Mouse (Mus musculus): ENCODE data around the gene Rad54l. TPM values are rescaled to one million over a fixed set of nuclear protein-coding genes. Genes with fewer than 3 reads are reported as not detected.

Rad54l gene
- total RNA-seq, 2 experiments from 2014 or later = 16.6 to 19.1 TPM

DNA sequence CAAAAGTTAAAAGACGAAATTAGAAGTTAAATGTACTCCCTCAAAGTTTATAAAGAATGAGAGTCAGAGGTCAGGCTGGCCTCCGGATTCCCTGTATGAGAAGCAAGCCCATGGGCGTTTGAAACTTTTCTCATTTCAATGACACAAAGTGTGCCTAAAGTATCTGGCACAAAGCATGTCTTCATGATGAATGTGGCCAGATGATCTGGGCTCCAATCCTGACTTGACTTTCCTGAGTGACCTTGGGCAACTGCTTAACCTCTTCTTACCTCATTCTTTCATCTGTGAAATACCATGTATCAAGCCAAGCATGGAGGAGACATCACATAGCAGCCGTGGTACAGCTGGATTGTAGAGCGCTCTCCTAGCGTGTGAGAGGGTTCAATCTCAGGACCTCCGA is 18.8 kb upstream of the Rad54l start:
- no peak for ATAC-seq (ENCODE audit: poor library complexity, severe bottlenecking)

DNA sequence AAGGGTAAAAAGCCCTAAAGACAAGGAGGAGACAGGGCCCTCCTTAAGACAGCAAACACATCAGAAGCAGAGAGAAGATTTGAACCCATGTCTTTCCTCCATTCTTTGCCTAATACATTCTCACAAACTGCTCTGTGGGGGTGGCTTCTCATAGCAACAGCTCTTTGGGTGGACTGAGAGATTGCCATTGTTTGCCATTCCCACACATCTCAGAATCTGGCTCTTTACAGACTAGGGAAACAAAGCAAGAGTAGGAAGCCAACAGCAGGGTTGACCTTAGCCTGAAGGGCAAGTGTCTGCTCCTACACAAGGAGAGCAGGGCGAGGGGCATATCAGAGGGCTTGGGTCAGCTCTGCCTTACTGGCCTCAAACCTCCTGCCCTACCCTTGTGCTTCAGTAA is 18.2 kb upstream of the Rad54l start:
- ATAC-seq (ENCODE audit: poor library complexity, severe bottlenecking) = no peak

DNA sequence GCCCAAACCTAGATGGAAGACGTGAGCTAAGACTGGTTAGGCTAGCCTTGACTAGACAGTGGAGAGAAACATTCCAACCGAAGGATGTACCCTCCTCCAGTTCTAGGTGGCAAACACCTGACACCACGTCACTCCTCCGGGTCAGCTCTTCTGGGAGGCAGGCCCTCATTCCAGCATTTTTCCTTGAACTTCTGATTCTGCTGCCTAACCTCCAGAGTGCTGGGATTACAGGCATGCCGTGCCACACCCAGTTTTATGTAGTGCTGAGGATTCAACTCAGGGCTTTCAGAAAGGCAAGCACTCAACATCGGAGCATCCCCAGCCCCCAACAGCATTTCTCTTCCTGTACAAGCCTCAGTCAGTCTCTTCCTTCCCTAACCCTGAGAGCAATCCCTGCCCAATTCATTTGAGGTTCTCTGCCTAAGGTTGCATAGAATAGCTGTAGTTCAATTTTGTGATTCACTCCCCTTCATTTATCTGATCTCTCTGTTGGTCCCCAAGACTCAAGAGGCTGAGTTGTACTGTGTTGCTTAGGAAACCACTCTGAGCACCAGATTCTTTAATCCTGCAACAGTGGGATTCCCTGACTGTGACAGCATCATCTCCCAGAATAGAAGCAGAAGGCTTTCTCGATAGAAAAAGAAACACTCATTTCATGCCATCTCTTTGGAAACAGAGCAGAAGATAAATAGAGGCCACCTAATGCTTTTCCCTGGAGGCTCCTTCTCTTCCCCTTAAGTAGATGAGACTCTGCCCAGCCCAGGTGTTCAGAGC is 17.5 kb upstream of the Rad54l start:
- ATAC-seq (ENCODE audit: poor library complexity, severe bottlenecking) = no peak

DNA sequence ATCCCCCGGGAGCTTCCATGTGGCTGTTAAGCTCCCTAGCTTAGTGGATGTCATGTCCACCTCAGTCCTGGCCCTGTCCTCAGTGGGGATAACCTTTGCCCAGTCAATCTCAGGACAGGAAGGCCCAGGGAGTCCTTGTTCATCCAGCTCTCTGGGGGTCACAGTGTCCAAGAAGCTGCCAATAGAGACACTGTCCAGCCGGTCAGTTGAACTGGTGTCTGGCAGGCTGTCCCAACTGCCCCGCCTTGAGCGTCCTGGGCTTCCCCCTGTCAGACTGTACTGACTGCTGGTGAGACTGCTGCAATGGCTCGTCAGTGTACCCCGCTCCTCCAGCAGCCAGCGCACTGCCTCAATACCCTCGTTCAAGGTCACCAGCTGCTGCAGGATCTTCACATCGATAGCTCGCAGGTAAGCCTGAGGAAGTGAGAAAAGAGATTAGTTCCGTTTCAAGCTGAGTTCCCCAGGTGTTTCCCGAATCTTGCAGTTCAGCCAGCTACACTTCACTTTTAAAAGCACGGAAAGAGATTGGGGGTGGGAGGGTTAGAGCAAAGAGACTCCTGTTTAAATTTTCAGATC is 14.0 kb upstream of the Rad54l start:
- ATAC-seq (ENCODE audit: poor library complexity, severe bottlenecking) = no peak

DNA sequence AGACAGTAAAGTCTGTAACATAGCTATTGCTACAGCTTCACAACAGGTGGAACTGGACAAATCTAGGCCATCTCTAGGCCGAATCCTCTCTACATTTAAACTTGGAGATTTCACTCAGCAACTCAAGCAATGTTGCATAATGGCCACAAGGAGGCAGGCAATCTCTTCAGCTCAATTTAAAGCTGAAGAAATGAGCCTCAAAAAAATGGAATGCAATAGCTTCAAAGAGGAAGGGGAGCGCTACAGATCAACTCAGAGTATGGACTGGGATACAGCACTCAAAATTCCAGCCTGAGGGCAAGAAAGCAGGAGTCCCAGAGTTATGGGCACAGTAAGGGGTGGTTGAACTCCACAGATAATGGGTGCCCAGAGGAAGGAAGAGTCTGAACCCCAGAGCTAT is 11.5 kb upstream of the Rad54l start:
- ATAC-seq (ENCODE audit: poor library complexity, severe bottlenecking) = peak; percentile 80

DNA sequence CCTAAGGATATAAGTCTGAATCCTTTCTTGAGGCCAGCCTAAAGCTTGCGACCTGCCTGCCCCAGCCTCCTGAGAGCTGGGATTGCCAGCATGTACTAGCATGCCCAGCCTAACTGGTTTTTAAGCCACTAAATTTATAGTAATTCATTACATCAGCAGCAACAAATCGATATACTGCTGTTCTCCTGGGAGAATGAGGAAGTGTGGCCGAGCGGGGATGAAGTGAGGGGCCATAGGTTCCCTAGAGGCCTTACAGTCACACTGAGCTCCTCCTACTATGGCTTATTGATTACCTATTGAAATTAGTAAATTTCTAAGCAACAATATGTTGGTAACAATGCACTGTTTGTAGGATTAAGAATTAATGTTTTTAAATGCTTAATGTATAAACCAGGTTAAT is 9.6 kb upstream of the Rad54l start:
- ATAC-seq (ENCODE audit: poor library complexity, severe bottlenecking) = no peak

DNA sequence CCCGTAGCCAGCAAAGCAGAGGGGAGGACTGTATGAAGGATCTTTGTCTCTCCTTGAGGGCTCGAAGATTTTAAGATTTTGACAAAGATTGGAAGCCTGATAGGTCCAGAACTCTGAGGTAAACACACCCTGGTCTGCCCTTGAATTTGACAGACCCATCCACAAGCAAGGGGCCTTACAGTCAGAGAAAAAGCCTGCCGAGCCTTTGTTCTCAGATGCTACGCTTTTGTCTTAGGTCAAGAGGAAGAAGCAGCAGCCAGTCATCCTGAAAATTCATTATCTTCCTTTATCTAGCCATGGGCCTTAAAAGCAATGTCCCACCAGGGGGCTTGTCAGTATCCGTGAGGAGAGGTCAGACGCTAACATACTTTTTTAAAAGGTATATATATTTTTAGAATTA is 4.5 kb upstream of the Rad54l start:
- ATAC-seq (ENCODE audit: poor library complexity, severe bottlenecking) = no peak

DNA sequence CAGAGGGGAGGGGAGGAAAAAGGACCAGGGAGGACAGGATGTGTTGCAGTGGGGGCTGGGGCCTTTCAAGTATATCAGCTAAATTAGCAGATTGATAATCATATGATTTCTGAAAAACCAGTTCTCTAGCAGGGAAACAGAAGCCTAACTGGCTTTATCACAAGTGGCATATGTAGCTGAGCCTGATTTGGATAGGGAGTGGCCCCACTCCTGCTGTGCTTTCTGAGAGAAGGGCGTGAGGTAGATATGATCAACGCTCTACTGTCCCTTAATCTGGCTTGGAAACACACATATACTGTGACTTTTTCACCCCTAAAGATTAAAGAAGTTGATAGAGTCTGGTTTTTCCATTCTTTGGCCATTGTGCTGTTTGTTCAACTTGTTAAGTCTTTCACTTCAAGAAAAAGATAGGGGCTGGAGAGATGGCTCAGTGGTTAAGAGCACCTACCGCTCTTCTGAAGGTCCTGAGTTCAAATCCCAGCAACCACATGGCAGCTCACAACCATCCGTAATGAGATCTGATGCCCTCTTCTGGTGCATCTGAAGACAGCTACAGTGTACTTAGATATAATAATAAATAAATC is 2.4 kb upstream of the Rad54l start:
- no peak for ATAC-seq (ENCODE audit: poor library complexity, severe bottlenecking)

DNA sequence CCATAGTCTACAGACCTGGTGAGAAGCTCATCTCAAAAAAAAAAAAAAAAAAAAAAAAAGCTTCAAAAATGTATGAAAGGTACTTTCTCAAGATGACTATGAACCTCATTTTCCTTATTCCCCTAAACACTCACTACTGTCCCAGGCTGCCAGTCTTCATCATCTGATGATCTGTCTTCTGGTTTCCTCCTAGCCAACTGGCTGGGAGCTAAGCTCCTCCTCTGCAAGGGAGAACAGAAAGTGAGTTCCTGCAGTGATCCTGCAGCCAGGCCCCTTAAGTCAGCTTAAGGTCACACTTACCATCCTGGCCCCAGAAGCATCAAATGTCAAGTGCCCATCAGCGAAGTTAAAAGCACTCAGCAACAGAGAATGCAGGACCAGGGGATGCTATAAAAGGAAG is 728 bp downstream of the Rad54l start:
- ATAC-seq (ENCODE audit: poor library complexity, severe bottlenecking) = peak; percentile 50

DNA sequence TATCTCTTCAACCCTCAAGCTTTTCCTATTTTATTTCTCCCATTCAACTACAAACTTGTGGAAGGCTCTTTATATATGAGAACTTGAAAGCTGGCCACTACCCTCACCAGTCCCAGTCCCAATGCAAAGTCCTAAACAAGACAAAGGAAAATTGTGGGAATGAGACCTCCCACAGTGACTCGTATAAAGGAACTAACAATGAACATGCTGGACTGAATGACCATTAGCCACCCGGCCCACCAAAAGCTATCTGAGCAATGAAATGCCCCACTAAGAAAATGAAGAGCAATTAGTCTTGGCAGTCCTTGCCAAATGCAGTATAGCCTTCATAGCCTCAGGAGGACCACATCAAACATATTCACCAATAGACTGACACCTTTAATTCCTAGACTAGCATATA is 12.0 kb downstream of the Rad54l start:
- ATAC-seq (ENCODE audit: poor library complexity, severe bottlenecking) = no peak

DNA sequence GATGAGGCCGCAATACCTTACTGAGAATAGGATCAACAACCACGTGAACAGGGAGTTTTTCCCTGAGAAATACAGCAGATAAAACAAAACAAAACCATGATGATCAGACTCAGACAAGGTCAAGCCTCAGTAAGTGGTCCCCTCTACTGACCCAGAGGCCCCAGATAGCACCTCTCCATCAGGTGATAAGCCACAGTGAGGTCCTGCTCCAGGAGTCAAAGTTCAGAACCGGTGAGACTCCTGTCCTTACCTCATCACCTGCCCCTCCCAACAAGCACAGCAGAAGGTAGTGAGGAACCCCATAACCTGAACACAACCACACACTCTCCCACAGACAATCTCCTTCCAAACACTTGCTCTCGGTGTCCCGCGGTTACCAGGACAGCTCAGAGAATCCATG is 12.8 kb downstream of the Rad54l start:
- no peak for ATAC-seq (ENCODE audit: poor library complexity, severe bottlenecking)

DNA sequence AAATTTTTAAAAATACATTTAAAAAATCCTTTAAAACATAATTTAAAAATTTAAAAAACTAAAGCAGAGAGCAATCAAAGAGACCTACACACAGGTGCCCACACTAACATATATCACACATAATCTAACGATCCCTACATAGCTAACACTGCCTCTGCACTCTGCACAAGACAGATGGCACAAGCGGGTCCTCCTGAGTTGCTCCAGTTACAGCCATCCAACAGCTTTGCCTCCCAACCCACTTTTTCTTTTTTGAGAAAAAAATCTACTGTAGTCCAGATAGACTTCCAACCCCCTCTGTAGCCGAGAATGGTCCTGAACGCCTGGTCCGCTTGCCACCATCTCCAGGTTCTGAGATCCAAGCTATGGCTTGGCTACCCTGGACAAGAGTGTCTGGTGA is 18.2 kb downstream of the Rad54l start:
- ATAC-seq (ENCODE audit: poor library complexity, severe bottlenecking) = no peak

DNA sequence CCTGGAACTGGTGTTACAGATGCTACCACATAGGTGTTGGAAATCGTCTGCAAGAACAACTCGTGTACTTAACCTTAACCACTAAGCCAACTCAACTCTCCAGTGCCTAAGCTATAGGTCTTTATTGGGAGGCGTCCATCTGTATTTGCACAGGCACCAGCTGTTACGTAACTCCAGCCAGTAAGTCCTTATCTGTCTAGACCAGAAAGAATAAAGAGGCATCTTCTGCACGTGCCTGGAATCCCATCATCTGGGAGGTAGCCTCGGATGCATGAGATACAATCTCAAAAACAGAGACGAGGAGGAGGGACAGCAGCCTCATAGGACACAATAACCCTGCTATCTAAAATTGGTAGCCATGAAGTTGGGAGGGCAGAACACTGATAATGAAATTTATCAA is 22.5 kb downstream of the Rad54l start:
- ATAC-seq (ENCODE audit: poor library complexity, severe bottlenecking) = 0 out of 2 replicates have a peak, but pooled peaks have one; percentile 21

DNA sequence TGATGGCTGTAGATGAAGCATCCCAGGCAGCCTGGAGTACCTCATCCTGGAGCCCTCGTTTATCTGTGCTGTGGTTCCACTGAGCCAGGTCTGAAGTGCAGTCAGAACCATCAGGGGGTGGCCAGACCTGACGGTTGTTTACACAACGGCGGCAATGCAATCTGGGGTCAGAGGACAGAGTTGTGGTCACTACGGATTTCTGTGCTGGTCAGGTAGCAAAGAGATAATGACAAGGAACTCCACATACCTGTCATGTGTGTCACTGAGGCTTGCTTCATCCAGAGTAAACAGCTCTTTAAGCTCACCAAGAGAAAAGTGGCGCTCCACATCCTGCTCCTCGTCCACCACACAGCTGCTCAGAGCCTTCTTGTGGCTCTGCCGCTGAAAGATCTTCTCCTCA is 26.3 kb downstream of the Rad54l start:
- ATAC-seq (ENCODE audit: poor library complexity, severe bottlenecking) = no peak

DNA sequence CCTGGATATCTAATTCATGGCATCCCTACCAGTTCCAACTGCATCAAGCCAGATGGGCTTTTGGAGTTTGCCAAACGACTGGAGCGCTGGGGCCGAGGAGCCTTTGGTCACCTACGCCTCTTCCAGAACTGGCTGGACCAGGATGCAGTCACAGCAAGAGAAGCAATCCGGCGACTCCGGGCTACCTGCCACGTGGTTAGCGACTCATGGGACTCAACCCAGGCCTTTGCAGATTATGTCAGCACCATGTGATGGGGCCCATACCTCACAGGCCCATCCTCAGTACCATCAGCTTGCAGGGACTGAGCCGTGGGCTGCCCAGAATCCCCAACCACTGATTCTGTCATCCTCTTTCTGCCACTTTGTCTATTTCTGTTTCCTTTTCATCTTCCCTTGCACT is 27.2 kb downstream of the Rad54l start:
- no peak for ATAC-seq (ENCODE audit: poor library complexity, severe bottlenecking)

DNA sequence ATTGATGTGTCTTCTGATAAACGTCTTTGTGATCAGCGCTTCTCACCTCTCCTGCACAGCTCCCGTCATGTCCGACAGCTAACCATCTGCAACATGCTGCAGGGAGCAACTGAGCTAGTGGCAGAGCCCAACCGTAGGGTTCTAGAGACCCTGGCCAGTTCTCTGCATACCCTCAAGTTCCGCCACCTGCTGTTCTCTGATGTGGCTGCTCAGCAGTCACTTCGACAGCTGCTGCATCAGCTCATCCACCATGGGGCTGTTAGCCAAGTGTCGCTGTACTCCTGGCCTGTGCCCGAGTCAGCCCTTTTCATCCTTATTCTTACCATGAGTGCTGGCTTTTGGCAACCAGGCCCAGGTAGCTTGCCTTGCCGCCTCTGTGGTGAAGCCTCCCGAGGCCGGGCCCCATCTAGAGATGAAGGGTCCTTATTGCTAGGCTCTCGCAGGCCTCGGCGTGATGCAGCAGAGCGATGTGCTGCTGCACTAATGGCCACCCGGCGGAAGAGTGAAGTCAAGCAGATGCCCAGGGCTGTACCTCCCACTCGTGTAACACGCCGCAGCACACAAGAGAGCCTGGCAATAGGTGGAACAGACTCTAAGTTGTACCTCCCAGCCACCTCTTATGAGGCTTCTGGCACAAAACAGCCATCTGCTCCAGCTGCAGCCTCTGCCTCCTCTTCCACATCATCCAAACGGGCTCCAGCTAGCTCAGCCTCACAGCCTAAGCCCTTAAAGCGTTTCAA is 34.8 kb downstream of the Rad54l start:
- no peak for ATAC-seq (ENCODE audit: poor library complexity, severe bottlenecking)

DNA sequence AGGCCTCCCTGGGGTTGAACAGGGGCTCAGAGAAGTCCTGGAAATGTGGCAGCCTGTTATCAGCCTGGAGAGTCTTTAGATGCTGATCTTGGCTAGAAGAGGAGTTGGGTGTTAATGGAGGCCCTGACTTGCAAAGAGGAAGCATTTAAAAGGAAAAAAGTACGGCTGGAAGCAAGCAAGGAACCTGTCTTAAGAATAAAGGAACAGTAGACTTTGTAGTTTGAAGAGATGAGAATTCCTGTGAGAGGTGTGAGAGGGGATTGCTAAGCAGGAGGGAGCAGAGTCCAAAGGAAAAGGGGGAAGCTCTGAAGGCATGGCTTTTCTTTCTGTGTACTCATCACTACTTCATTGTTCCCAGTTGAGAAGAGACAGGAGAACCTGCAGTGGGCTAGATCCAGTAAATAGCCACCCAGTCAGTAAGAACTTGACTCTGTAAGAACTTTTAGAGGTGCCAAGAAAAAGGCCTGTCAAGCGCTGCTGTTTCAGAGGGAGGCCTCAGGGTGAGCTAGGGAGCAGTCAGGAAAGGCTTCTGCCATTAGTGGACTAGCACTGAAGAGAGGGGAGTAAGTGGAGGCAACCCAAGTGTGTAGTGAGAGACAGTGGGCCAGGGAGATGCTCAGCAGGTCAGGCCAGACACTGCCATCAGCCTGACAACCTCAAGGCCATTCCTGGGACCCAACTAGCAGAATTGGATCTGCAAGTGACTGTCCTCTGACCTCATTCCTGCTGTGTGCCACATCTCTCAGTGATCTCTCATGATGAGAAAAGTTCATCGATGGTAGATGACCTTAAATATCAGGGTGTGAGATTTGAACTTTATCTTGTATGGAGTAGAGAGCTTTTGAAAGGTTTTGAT is 46.0 kb downstream of the Rad54l start:
- ATAC-seq (ENCODE audit: poor library complexity, severe bottlenecking) = no peak

DNA sequence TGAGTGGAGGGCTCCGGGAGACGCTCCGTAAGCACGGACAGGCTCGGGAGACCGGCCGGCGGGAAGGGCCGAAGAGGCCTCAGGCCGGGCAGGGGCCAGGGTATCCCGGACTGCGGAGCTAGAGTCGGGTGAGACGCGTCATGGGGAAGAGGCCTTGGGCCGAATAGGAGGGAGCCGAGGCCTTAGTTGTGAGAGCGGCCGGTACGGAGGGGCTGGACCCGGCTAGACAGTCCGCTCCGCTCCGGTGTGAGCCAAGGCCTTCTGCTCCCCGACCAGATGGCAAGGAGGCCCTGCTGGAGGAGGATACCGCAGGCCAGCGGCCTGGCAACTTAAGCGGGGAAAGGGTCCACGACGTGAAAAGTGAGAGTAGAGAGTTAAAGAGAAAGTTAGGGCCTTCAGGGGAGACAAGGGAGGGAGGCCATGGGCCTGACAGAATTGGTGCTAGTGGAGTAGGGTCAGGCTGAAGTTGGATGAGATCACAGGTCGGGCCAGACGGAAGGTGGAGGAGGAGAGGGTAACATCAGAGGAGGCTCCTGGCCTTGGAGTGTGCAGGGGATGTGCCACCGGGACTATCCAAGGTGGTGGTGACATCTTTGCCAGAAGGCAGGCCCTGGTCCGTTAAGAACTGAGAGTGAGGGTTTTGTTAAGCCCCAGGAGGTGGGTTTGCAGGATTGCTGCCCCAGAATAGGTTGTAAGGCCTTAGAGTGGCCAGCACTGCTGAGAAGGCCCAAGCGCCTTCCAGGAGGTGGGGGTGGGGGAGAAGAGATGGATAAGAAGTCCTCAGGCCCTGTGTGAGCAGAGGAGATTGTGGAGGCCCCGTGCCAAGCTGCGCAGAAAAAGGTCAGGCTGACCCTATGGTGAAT is 46.9 kb downstream of the Rad54l start:
- ATAC-seq (ENCODE audit: poor library complexity, severe bottlenecking) = peak; percentile 30

DNA sequence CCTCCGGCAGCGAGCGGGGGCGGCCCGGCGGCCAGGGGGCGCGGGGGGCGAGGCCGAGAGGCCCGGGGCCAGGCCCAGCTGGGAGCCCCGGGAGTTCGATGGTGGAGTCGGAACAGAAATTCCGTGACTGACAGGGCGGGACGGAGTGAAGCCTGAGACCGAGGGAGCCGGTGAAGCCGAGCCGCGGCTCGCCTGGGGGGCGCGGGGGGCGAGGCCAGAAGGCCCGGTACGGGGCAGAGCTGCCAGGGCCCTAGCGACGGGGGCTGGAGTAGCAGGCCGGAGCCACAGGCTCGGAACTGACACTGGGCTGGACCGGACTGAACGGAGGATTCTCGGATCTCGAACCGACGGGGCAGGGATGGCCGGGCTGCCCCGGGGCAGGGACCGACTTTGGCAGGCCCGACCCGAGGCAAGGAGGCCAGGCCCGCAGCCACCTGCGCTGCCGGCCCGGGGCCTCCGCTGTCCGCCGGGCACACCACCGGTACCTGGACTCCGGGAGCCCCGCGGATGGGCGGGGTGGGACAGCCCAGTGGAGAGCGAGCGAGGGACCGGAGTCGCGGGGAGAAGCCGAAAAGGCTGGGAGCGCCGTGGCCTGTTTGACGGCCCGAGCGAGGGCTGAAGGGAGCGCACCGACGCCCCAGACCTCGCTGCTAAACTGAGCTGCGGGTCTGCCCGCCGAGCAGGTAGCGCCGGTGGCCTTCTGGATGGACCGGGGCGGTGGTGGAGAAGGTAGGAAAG is 47.7 kb downstream of the Rad54l start:
- peak; percentile 39 for ATAC-seq (ENCODE audit: poor library complexity, severe bottlenecking)
